Mouse (Mus musculus) lung, embryonic 14.5 days (tissue): ENCODE results near the gene Ubl4a. TPM values are rescaled to one million over a fixed set of nuclear protein-coding genes. Genes with fewer than 3 reads are reported as not detected.

Experiments used
- ATAC-seq: fragments of 200-750 bp; cut with Nextera tagmentation; 2 replicates; pipeline ENCODE4 v1.8.0; 2017; ENCODE audit warnings: mild to moderate bottlenecking, moderate TSS enrichment, moderate library complexity; ENCODE audit not compliant: insufficient read depth
- DNase-seq: peaks from one replicate; pipeline ENCODE4 v3.0.0-alpha.2; 2015
- H3K27ac ChIP-seq: fragments of 300-500 bp; sonication (generic); 2 replicates; pipeline ENCODE4 v1.5.1; 2014; ENCODE audit warnings: low read depth, mild to moderate bottlenecking, moderate library complexity
- H3K27me3 ChIP-seq: fragments of 300-500 bp; sonication (generic); 2 replicates; pipeline ENCODE4 v1.6.1; 2014; ENCODE audit warnings: low read length, control low read depth; ENCODE audit not compliant: insufficient read depth
- H3K36me3 ChIP-seq: fragments of 300-500 bp; sonication (generic); 2 replicates; pipeline ENCODE4 v1.6.1; 2014; ENCODE audit warnings: control low read depth; ENCODE audit not compliant: insufficient read depth
- H3K4me1 ChIP-seq: fragments of 300-500 bp; sonication (generic); 2 replicates; pipeline ENCODE4 v1.6.1; 2014; ENCODE audit warnings: antibody characterized with exemption, control low read depth; ENCODE audit not compliant: insufficient read depth
- H3K4me2 ChIP-seq: fragments of 300-500 bp; sonication (generic); 2 replicates; pipeline ENCODE4 v1.6.1; 2014; ENCODE audit warnings: mild to moderate bottlenecking
- H3K4me3 ChIP-seq: fragments of 300-500 bp; sonication (generic); 2 replicates; pipeline ENCODE4 v1.5.1; 2014; ENCODE audit warnings: low read depth, low read length
- H3K9ac ChIP-seq: fragments of 300-500 bp; sonication (generic); 2 replicates; pipeline ENCODE4 v1.6.1; 2014
- H3K9me3 ChIP-seq: fragments of 300-500 bp; sonication (generic); 2 replicates; pipeline ENCODE4 v1.6.1; 2016; ENCODE audit warnings: low read depth, low read length, control low read depth
- CTCF ChIP-seq: IDR thresholded peaks from 2 replicates; pipeline ENCODE4 v1.5.1; 2016; ENCODE audit warnings: antibody characterized with exemption, low read depth
- whole genome bisulfite sequencing: fragments of 180-500 bp; shearing (Covaris S2); extraction: QIAGEN DNeasy Blood & Tissue Kit; methylation state at CpG from one replicate; pipeline ENCODE4 v1.1.7; 2014; 5-methylcytosine and 5-hydroxymethylcytosine counted together
- microRNA-seq: library from miRNA; unstranded; fragments of <30 nt; microRNA quantifications from one replicate; pipeline ENCODE4, GENCODE M21; 2016; ENCODE audit warnings: borderline number of aligned reads
- polyA plus RNA-seq: library from polyadenylated mRNA; unstranded; fragments of >200 nt; fragmentation: Nextera tagmentation; extraction: Ambion mirVana; gene quantifications from 2 replicates; pipeline ENCODE4 v1.2.1, GENCODE M21; 2014

The Ubl4a gene
- polyA plus RNA-seq, 1 experiment from 2014 or later: 88.8 TPM

DNA sequence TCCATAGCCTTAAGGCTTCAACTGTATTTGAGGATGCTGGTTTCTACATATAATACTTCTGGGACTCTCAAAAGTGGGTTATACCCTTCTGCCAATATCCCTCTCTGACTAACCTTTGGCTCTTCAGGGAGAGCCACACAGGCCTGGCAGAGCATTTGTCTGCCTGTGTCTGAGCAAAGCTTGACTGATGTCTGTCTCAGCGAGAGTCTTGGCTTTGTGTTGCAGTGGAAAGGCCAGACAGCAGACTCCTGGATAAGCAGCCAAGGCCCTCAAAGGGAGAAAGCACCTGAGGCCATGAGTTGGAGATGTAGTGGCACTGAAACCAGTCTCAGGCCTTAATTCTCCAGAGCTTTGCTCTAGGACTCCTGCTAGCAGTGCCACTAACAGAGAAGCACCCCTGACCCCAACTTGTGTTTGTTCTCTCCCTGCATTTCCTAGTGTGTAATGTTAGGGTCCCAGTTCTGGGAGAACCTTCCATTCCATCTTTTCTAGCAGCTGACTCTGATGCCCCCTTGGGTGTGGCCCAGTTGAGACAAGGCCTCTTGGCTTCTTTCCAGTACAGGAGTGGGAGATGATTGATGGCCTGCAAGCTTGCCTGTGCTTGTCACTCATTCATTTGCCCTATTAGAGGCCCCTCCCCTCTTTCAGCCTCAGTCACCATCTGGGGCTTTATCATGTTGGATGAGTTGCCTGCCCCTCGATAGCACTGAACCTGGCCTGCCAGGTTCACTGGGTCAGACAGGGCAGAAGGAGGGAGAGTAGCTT lies 42.7 kb downstream of the Ubl4a start:
- Histone ChIP-seq H3K4me1 (no peaks in the 10 kb centered on the region), H3K4me2 (peak overlapping the region; percentile 69), H3K4me3 (peak overlapping the region; percentile 48), H3K27me3 (no peaks in the 10 kb centered on the region), H3K9ac (peak overlapping the region; percentile 56; the same call in 1 of the 2 replicates), H3K36me3 (0 out of 2 replicates have a peak, but pooled peaks cover 13% of the 10 kb centered on the region), H3K27ac (no peak overlapping the region; the same call in 1 of the 2 replicates), H3K9me3 (no peaks in the 10 kb centered on the region)
- ATAC-seq (no peak), DNase-seq (no peak)
- WGBS: 27% methylated on average over 2 of the region's 2 CpGs
- no peak for TF ChIP-seq CTCF

DNA sequence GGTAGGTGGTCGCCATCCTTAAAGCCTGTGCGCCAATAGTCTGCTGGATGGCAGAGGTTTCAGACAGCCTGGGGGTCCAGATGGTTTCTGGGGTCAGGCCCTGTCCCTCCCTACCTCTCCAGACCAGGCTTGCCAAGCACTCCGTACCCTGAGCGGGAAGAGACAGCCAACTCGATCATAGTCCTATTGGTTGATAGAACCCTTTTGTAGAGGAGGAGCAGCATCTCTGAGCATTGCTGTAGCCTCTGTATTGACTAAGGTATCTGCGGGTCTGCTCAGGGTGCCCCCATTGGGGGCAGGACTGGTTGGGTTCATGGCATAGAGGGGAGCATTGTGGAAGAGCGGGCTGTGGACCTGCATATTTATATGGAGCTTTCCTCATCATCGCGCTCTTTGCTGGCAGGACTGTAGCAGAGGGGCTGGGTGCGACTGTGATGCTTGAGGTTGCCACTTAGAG lies 43.8 kb downstream of the Ubl4a start:
- peak overlapping the region; percentile 48 for H3K4me3 ChIP-seq
- H3K9ac ChIP-seq: peak overlapping the region; percentile 56
- H3K36me3 ChIP-seq: 0 out of 2 replicates have a peak, but pooled peaks cover 9% of the 10 kb centered on the region
- no peak overlapping the region for H3K27ac ChIP-seq
- ATAC-seq (peak; percentile 27; the same call in 1 of the 2 replicates), DNase-seq (no peak)
- no peaks in the 10 kb centered on the region for H3K9me3 ChIP-seq
- no peak for TF ChIP-seq CTCF
- no peaks in the 10 kb centered on the region for H3K27me3 ChIP-seq
- H3K4me2 ChIP-seq: peak overlapping the region; percentile 69
- no peaks in the 10 kb centered on the region for H3K4me1 ChIP-seq
- WGBS: 18% methylated on average over 10 of the region's 10 CpGs

DNA sequence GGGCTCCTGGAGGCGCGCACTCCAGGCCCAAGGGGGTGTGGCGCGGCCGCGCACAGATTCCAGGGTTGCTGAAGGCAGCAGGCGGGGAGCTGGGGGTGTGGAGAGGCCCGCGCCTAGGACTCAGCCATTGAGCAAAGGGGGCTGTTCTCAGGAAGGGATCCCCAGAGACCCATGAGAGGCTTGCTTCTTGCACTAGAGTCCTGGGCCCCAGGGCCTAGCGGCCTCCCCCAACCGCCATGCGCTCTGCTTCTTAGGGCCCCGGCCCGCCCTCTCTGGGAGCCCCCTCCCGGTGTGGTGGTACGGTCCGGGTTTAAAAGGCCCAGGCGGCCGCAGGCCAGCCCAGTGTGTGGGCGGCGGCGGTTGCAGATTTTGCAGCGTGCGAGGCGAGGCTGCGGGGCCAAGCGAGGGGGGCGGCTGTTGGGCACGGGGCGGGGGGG lies 44.3 kb downstream of the Ubl4a start, which contains the start of gene Plxna3:
Gene Plxna3, plus strand, starts transcription at position 342 of the 437 bp plus-strand sequence.
- H3K4me1 ChIP-seq: no peaks in the 10 kb centered on the region
- H3K4me3 ChIP-seq: peak within 1 kb of the TSS; percentile 48
- H3K4me2 ChIP-seq: peak within 1 kb of the TSS; percentile 69
- peak; percentile 79 for DNase-seq
- H3K27me3 ChIP-seq: no peaks in the 10 kb centered on the region
- peak; percentile 95 for ATAC-seq
- TF ChIP-seq CTCF: no peak
- peak within 1 kb of the TSS; percentile 56 for H3K9ac ChIP-seq
- peak within 1 kb of the TSS; percentile 70; the same call in 1 of the 2 replicates for H3K27ac ChIP-seq
- 0 out of 2 replicates have a peak, but pooled peaks cover 6% of the 10 kb centered on the region for H3K36me3 ChIP-seq
- 7% methylated on average over 19 of the region's 30 CpGs for WGBS
- H3K9me3 ChIP-seq: no peaks in the 10 kb centered on the region

Small RNA genes within 50 kb of the gene (microRNA-seq; reads per million reads assigned to microRNA genes)
- not detected for gene Mir7092

Other genes starting within 250 kb of the Ubl4a start
- not detected in 2 replicates for gene Opn1mw, start 245.8 kb downstream of the Ubl4a start, polyA plus RNA-seq
- 11.6 and 11.9 TPM in 2 replicates for gene Mecp2, start 237.9 kb downstream of the Ubl4a start, polyA plus RNA-seq
- not detected in 2 replicates for gene Tex28, start 205.4 kb downstream of the Ubl4a start, polyA plus RNA-seq
- gene Tktl1, start 196.0 kb downstream of the Ubl4a start, polyA plus RNA-seq: not detected in 2 replicates
- 474 and 504 TPM in 2 replicates for gene Flna, start 123.4 kb downstream of the Ubl4a start, polyA plus RNA-seq
- gene Emd, start 118.5 kb downstream of the Ubl4a start, polyA plus RNA-seq: 29.1 and 29.3 TPM in 2 replicates
- gene Rpl10, start 102.4 kb downstream of the Ubl4a start, polyA plus RNA-seq: 989 and 995 TPM in 2 replicates
- 54.1 and 54.3 TPM in 2 replicates for gene Taz, start 91.3 kb downstream of the Ubl4a start, polyA plus RNA-seq
- gene Dnase1l1, start 90.9 kb downstream of the Ubl4a start, polyA plus RNA-seq: 10.3 and 11.0 TPM in 2 replicates
- 109 and 117 TPM in 2 replicates for gene Atp6ap1, start 76.1 kb downstream of the Ubl4a start, polyA plus RNA-seq
- gene Gdi1, start 68.2 kb downstream of the Ubl4a start, polyA plus RNA-seq: 142 and 156 TPM in 2 replicates
- 50.9 and 53.2 TPM in 2 replicates for gene Fam50a, start 60.2 kb downstream of the Ubl4a start, polyA plus RNA-seq
- gene Plxna3, start 44.2 kb downstream of the Ubl4a start, polyA plus RNA-seq: 8.7 and 11.9 TPM in 2 replicates
- gene Lage3, start 19.6 kb downstream of the Ubl4a start, polyA plus RNA-seq: 113 and 114 TPM in 2 replicates
- 22.9 and 23.2 TPM in 2 replicates for gene Slc10a3, start 131 bp upstream of the Ubl4a start, polyA plus RNA-seq
- gene Fam3a, start 20.1 kb upstream of the Ubl4a start, polyA plus RNA-seq: 34.2 and 37.1 TPM in 2 replicates
- 19.6 and 20.0 TPM in 2 replicates for gene Ikbkg, start 20.1 kb upstream of the Ubl4a start, polyA plus RNA-seq
- 48.7 and 53.8 TPM in 2 replicates for gene G6pdx, start 56.0 kb upstream of the Ubl4a start, polyA plus RNA-seq
- gene Gm6880, start 108.2 kb upstream of the Ubl4a start, polyA plus RNA-seq: not detected in 2 replicates
- gene Olfr1326-ps1, start 201.7 kb upstream of the Ubl4a start, polyA plus RNA-seq: not detected in 2 replicates
- gene Olfr1325, start 219.5 kb upstream of the Ubl4a start, polyA plus RNA-seq: not detected in 2 replicates